Mouse (Mus musculus) effector memory CD4-positive, alpha-beta T cell, adult 5 months (primary cell): ENCODE measurements around the gene Serpina9. TPM values are rescaled to one million over a fixed set of nuclear protein-coding genes. Genes with fewer than 3 reads are reported as not detected.

Experiments used
- polyA plus RNA-seq: library from polyadenylated mRNA; unstranded; fragments of 100-300 nt; shearing (Covaris generic); gene quantifications from one replicate; pipeline ENCODE4 v1.2.1, GENCODE M21; 2017

Serpina9 gene
- 1.7 TPM for polyA plus RNA-seq

DNA sequence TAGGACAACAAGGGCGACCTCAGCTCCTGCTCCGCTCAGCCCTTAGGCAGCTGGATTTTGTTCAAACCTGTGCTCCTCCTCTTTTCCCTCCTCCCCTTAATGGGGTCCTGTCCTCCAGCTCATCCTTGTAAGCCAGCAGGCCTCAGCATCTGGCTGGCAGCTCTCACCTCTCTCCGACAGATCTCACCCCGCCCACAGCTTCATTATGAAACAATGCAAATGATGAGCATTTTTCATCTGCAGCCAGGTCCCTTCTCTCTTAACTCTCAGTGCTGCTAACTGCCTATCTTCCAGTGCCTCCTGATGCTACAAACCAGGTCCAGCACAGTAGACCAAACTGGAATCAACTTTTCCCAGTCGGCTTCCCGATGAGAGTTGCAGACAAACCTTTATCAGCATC lies at the start of gene Serpina9:
Gene Serpina9 (minus strand): TSS at position 136 of the 400 bp plus-strand sequence.

GRCm38 (mm10) chr12:104044343-104044742 lies 30.8 kb upstream of the Serpina9 start, which contains the start of gene Serpina12:
Gene Serpina12 (minus strand): TSS chr12:104044443.

DNA sequence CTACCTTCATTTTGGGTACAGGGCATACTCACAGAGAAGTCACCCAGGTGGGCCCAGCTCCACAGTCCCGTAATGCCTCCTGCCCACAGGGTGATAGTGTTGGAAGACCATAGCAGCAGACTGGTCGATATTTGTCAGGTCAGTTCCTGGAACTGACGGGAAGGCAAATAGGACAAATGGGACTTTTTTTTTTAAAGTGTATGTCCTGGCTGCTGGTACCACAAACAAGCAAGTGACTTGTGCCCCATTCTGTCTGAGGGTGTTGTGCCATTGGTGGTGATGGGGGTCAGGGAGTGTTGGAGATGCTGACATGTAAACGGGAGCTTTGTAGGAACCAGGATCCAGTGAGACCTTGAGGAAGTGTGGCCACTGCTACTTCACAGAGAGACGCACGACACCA lies 23.7 kb downstream of the Serpina9 start, which contains the start of gene Serpina11:
Gene Serpina11 (minus strand): TSS at position 101 of the 400 bp plus-strand sequence.

GRCm38 (mm10) chr12:103958798-103959197 lies 54.8 kb downstream of the Serpina9 start, which contains the start of gene Serpina1e:
Gene Serpina1e (minus strand): TSS chr12:103958975.

Other genes with a start within 250 kb of the Serpina9 start
- not detected for gene Serpina1d, start 240.2 kb downstream of the Serpina9 start, polyA plus RNA-seq
- gene Serpina1b, start 183.4 kb downstream of the Serpina9 start, polyA plus RNA-seq: not detected
- gene Serpina1a, start 150.2 kb downstream of the Serpina9 start, polyA plus RNA-seq: not detected
- gene Serpina1c, start 108.9 kb downstream of the Serpina9 start, polyA plus RNA-seq: not detected
- gene Serpina1e, start 54.8 kb downstream of the Serpina9 start, polyA plus RNA-seq: not detected
- gene Serpina11, start 23.8 kb downstream of the Serpina9 start, polyA plus RNA-seq: not detected
- not detected for gene Serpina12, start 30.7 kb upstream of the Serpina9 start, polyA plus RNA-seq
- not detected for gene Serpina5, start 87.4 kb upstream of the Serpina9 start, polyA plus RNA-seq
- not detected for gene Serpina3a, start 99.0 kb upstream of the Serpina9 start, polyA plus RNA-seq
- not detected for gene Serpina3b, start 114.2 kb upstream of the Serpina9 start, polyA plus RNA-seq
- not detected for gene Serpina3c, start 140.1 kb upstream of the Serpina9 start, polyA plus RNA-seq
- 4.9 TPM for gene Serpina3f, start 200.8 kb upstream of the Serpina9 start, polyA plus RNA-seq
- 38.6 TPM for gene Serpina3g, start 222.5 kb upstream of the Serpina9 start, polyA plus RNA-seq
- not detected for gene Serpina3i, start 249.4 kb upstream of the Serpina9 start, polyA plus RNA-seq